Mouse (Mus musculus) forebrain, embryonic 14.5 days (tissue): ENCODE measurements around the gene Bnipl. TPM values are rescaled to one million over a fixed set of nuclear protein-coding genes. Genes with fewer than 3 reads are reported as not detected.

Source experiments
- polyA plus RNA-seq: library from polyadenylated mRNA; unstranded; fragments of >200 nt; fragmentation: Nextera tagmentation; extraction: Ambion mirVana; gene quantifications from 2 replicates; pipeline ENCODE4 v1.2.1, GENCODE M21; 2014

Gene Bnipl
- polyA plus RNA-seq, 1 experiment from 2014 or later = not detected

Other genes with a start within 250 kb of the Bnipl start
- gene Zfp687, start 235.7 kb downstream of the Bnipl start, polyA plus RNA-seq = 16.4 and 21.8 TPM in 2 replicates
- 293 and 334 TPM in 2 replicates for gene Psmd4, start 208.6 kb downstream of the Bnipl start, polyA plus RNA-seq
- 14.2 and 16.4 TPM in 2 replicates for gene Pip5k1a, start 144.3 kb downstream of the Bnipl start, polyA plus RNA-seq
- 225 and 235 TPM in 2 replicates for gene Vps72, start 140.2 kb downstream of the Bnipl start, polyA plus RNA-seq
- 0.55 and 0.83 TPM in 2 replicates for gene Tmod4, start 126.7 kb downstream of the Bnipl start, polyA plus RNA-seq
- gene Scnm1, start 117.2 kb downstream of the Bnipl start, polyA plus RNA-seq = 99.6 and 107 TPM in 2 replicates
- 31.4 and 31.8 TPM in 2 replicates for gene Lysmd1, start 117.1 kb downstream of the Bnipl start, polyA plus RNA-seq
- 2.6 and 2.9 TPM in 2 replicates for gene Tnfaip8l2, start 108.8 kb downstream of the Bnipl start, polyA plus RNA-seq
- 22.8 and 25.2 TPM in 2 replicates for gene Sema6c, start 90.7 kb downstream of the Bnipl start, polyA plus RNA-seq
- gene Gabpb2, start 33.3 kb downstream of the Bnipl start, polyA plus RNA-seq = 4.0 and 4.3 TPM in 2 replicates
- 99.4 and 99.7 TPM in 2 replicates for gene Cdc42se1, start 22.5 kb downstream of the Bnipl start, polyA plus RNA-seq
- gene Mllt11, start 19.0 kb downstream of the Bnipl start, polyA plus RNA-seq = 444 and 548 TPM in 2 replicates
- 0.17 TPM in 1 of 2 replicates, not detected in the other for gene Gm128, start 9.6 kb downstream of the Bnipl start, polyA plus RNA-seq
- 48.6 and 50.7 TPM in 2 replicates for gene Mindy1, start 30.2 kb upstream of the Bnipl start, polyA plus RNA-seq
- gene Prune1, start 30.9 kb upstream of the Bnipl start, polyA plus RNA-seq = 40.7 and 42.7 TPM in 2 replicates
- 0.27 and 0.64 TPM in 2 replicates for gene Anxa9, start 56.0 kb upstream of the Bnipl start, polyA plus RNA-seq
- 75.8 and 91.8 TPM in 2 replicates for gene Cers2, start 63.6 kb upstream of the Bnipl start, polyA plus RNA-seq
- gene Setdb1, start 106.0 kb upstream of the Bnipl start, polyA plus RNA-seq = 42.2 and 48.9 TPM in 2 replicates
- not detected in 2 replicates for gene 4930558C23Rik, start 151.6 kb upstream of the Bnipl start, polyA plus RNA-seq
- 9.0 and 12.5 TPM in 2 replicates for gene Arnt, start 183.2 kb upstream of the Bnipl start, polyA plus RNA-seq
- gene Ctsk, start 248.1 kb upstream of the Bnipl start, polyA plus RNA-seq = 7.4 and 7.5 TPM in 2 replicates